Mouse (Mus musculus) midbrain, embryonic 11.5 days (tissue): ENCODE results near the gene Tsc1. TPM values are rescaled to one million over a fixed set of nuclear protein-coding genes. Genes with fewer than 3 reads are reported as not detected.

Experiments
- ATAC-seq: fragments of 200-750 bp; cut with Nextera tagmentation; 2 replicates; pipeline ENCODE4 v1.8.0; 2017; ENCODE audit warnings: moderate TSS enrichment, moderate library complexity; ENCODE audit not compliant: low FRiP score
- DNase-seq: peaks from one replicate; pipeline ENCODE4 v3.0.0; 2015; ENCODE audit warnings: low spot score; ENCODE audit errors: missing footprints
- H3K27ac ChIP-seq: fragments of 300-500 bp; sonication (generic); 2 replicates; pipeline ENCODE4 v1.5.1; 2014; ENCODE audit warnings: low read depth, low read length
- H3K27me3 ChIP-seq: fragments of 300-500 bp; sonication (generic); 2 replicates; pipeline ENCODE4 v1.6.1; 2014; ENCODE audit warnings: mild to moderate bottlenecking, low read length, moderate library complexity, mixed read lengths; ENCODE audit not compliant: control insufficient read depth, insufficient read depth
- H3K36me3 ChIP-seq: fragments of 300-500 bp; sonication (generic); 2 replicates; pipeline ENCODE4 v1.6.1; 2014; ENCODE audit warnings: mild to moderate bottlenecking, low read length, moderate library complexity, mixed read lengths; ENCODE audit not compliant: control insufficient read depth, insufficient read depth
- H3K4me1 ChIP-seq: fragments of 300-500 bp; sonication (generic); 2 replicates; pipeline ENCODE4 v1.6.1; 2014; ENCODE audit warnings: low read length; ENCODE audit not compliant: control insufficient read depth, insufficient read depth
- H3K4me2 ChIP-seq: fragments of 300-500 bp; sonication (generic); 2 replicates; pipeline ENCODE4 v1.6.1; 2014; ENCODE audit warnings: mild to moderate bottlenecking, moderate library complexity
- H3K4me3 ChIP-seq: fragments of 300-500 bp; sonication (generic); 2 replicates; pipeline ENCODE4 v1.5.1; 2014; ENCODE audit warnings: low read depth, low read length
- H3K9ac ChIP-seq: fragments of 300-500 bp; sonication (generic); 2 replicates; pipeline ENCODE4 v1.6.1; 2014; ENCODE audit warnings: low read length
- H3K9me3 ChIP-seq: fragments of 300-500 bp; sonication (generic); 2 replicates; pipeline ENCODE4 v1.6.1; 2016; ENCODE audit warnings: low read length; ENCODE audit not compliant: control insufficient read depth
- WGBS: fragments of 180-500 bp; shearing (Covaris S2); extraction: QIAGEN DNeasy Blood & Tissue Kit; methylation state at CpG from one replicate; pipeline ENCODE4 v1.1.7; 2014; 5-methylcytosine and 5-hydroxymethylcytosine counted together
- microRNA-seq: library from miRNA; unstranded; fragments of <30 nt; microRNA quantifications from one replicate; pipeline ENCODE4, GENCODE M21; 2017
- polyA plus RNA-seq: library from polyadenylated mRNA; unstranded; fragments of >200 nt; fragmentation: Nextera tagmentation; extraction: Ambion mirVana; gene quantifications from 2 replicates; pipeline ENCODE4 v1.2.1, GENCODE M21; 2014

Tsc1 gene
- polyA plus RNA-seq, 1 experiment from 2014 or later = 22.3 TPM

- peaks cover 8% of the 10 kb centered on the region; the same call in 1 of the 2 replicates for H3K4me1 ChIP-seq
- no peaks in the 10 kb centered on the region; the same call in 1 of the 2 replicates for H3K27me3 ChIP-seq
- H3K27ac ChIP-seq = no peak overlapping the region
- no peak overlapping the region for H3K9ac ChIP-seq
- DNase-seq (no peak), ATAC-seq (no peak)
- no peak overlapping the region for H3K4me2 ChIP-seq
- no peaks in the 10 kb centered on the region for H3K36me3 ChIP-seq
- 69% methylated on average over 9 of the region's 9 CpGs for WGBS
- H3K9me3 ChIP-seq = no peaks in the 10 kb centered on the region
- no peak overlapping the region for H3K4me3 ChIP-seq
These were observed 82.9 kb downstream of the Tsc1 start for GRCm38 (mm10) chr2:28723912-28724311.

GRCm38 (mm10) chr2:28727786-28728404, 86.9 kb downstream of the Tsc1 start:
- Histone ChIP-seq H3K4me1 (peaks cover 8% of the 10 kb centered on the region; the same call in 1 of the 2 replicates), H3K36me3 (no peaks in the 10 kb centered on the region), H3K4me2 (no peak overlapping the region), H3K27ac (no peak overlapping the region), H3K9ac (0 out of 2 replicates have a peak overlapping the region, but pooled peaks have one; percentile 6), H3K9me3 (no peaks in the 10 kb centered on the region), H3K27me3 (no peaks in the 10 kb centered on the region; the same call in 1 of the 2 replicates), H3K4me3 (no peak overlapping the region)
- DNase-seq = no peak
- no peak for ATAC-seq
- 31% methylated on average over 16 of the region's 16 CpGs for WGBS

- ATAC-seq (no peak), DNase-seq (no peak)
- Histone ChIP-seq H3K9ac (no peak overlapping the region), H3K27ac (no peak overlapping the region), H3K4me3 (no peak overlapping the region), H3K27me3 (no peaks in the 10 kb centered on the region; the same call in 1 of the 2 replicates), H3K4me2 (no peak overlapping the region), H3K9me3 (no peaks in the 10 kb centered on the region), H3K4me1 (peaks cover 8% of the 10 kb centered on the region; the same call in 1 of the 2 replicates), H3K36me3 (no peaks in the 10 kb centered on the region)
These were observed 89.6 kb downstream of the Tsc1 start for GRCm38 (mm10) chr2:28730676-28731075.

GRCm38 (mm10) chr2:28737112-28737511, 96.1 kb downstream of the Tsc1 start:
- Histone ChIP-seq H3K4me3 (no peak overlapping the region), H3K4me2 (no peak overlapping the region), H3K36me3 (no peaks in the 10 kb centered on the region), H3K9me3 (no peaks in the 10 kb centered on the region), H3K27ac (no peak overlapping the region), H3K4me1 (no peaks in the 10 kb centered on the region), H3K9ac (no peak overlapping the region), H3K27me3 (no peaks in the 10 kb centered on the region)
- WGBS = 90% methylated on average over 5 of the region's 5 CpGs
- ATAC-seq (no peak), DNase-seq (no peak)

- no peak for ATAC-seq
- Histone ChIP-seq H3K27me3 (no peaks in the 10 kb centered on the region), H3K4me3 (no peak overlapping the region), H3K4me1 (no peaks in the 10 kb centered on the region), H3K9ac (no peak overlapping the region), H3K9me3 (no peaks in the 10 kb centered on the region), H3K4me2 (no peak overlapping the region), H3K36me3 (no peaks in the 10 kb centered on the region), H3K27ac (no peak overlapping the region)
- no peak for DNase-seq
- 89% methylated on average over 5 of the region's 5 CpGs for whole genome bisulfite sequencing
These were observed 99.1 kb downstream of the Tsc1 start for GRCm38 (mm10) chr2:28740159-28740558.

Small RNAs within 50 kb of the gene (microRNA-seq; reads per million reads assigned to microRNA genes)
- gene Gm22824 (not detected), gene Mir3088 (1.3 reads per million)

Other genes starting within 250 kb of the Tsc1 start
- gene Ppp1r26, start 194.4 kb upstream of the Tsc1 start, polyA plus RNA-seq = 2.9 and 3.2 TPM in 2 replicates
- gene 1700007K13Rik, start 174.9 kb upstream of the Tsc1 start, polyA plus RNA-seq = 0.99 and 1.3 TPM in 2 replicates
- 65.9 and 71.6 TPM in 2 replicates for gene Mrps2, start 173.2 kb upstream of the Tsc1 start, polyA plus RNA-seq
- gene Gbgt1, start 144.3 kb upstream of the Tsc1 start, polyA plus RNA-seq = 0.10 and 0.25 TPM in 2 replicates
- gene Gm10134, start 135.1 kb upstream of the Tsc1 start, polyA plus RNA-seq = not detected in 2 replicates
- gene Ralgds, start 128.1 kb upstream of the Tsc1 start, polyA plus RNA-seq = 45.8 and 48.8 TPM in 2 replicates
- 0.07 TPM in 1 of 2 replicates, not detected in the other for gene Cel, start 77.8 kb upstream of the Tsc1 start, polyA plus RNA-seq
- 38.8 and 40.5 TPM in 2 replicates for gene Gtf3c5, start 57.5 kb upstream of the Tsc1 start, polyA plus RNA-seq
- gene Gfi1b, start 19.2 kb upstream of the Tsc1 start, polyA plus RNA-seq = 2.8 and 3.3 TPM in 2 replicates
- gene Spaca9, start 58.5 kb downstream of the Tsc1 start, polyA plus RNA-seq = 2.4 and 3.0 TPM in 2 replicates
- 0.33 and 0.77 TPM in 2 replicates for gene Ak8, start 58.9 kb downstream of the Tsc1 start, polyA plus RNA-seq
- gene Gtf3c4, start 199.1 kb downstream of the Tsc1 start, polyA plus RNA-seq = 32.2 and 34.3 TPM in 2 replicates
- 18.8 and 20.7 TPM in 2 replicates for gene Ddx31, start 199.2 kb downstream of the Tsc1 start, polyA plus RNA-seq